Mouse (Mus musculus): ENCODE results near the gene Ppp2r5d. TPM values are rescaled to one million over a fixed set of nuclear protein-coding genes. Genes with fewer than 3 reads are reported as not detected.
A peak's percentile ranks its signal among the peaks of the same experiment; 100 is the strongest.

The Ppp2r5d gene
- polyA plus RNA-seq, 1 experiment from 2014 or later: 71.7 TPM

- H3K4me2 ChIP-seq (ENCODE audit: low read depth, low read length): no peak overlapping the region
- no peak for ATAC-seq (ENCODE audit: insufficient read depth, low FRiP score)
Measured at GRCm38 (mm10) chr17:46742986-46743385, 38.1 kb upstream of the Ppp2r5d start.

GRCm38 (mm10) chr17:46741305-46741704 is 36.4 kb upstream of the Ppp2r5d start:
- H3K4me3 ChIP-seq (replicated peaks; ENCODE audit: low read length): no peak overlapping the region
- no peak for ATAC-seq (ENCODE audit: insufficient read depth, low FRiP score)
- 0 out of 2 replicates have a peak, but pooled peaks cover 4% of the 10 kb centered on the region for H3K36me3 ChIP-seq (ENCODE audit: control insufficient read depth, insufficient read depth, low read length)
- no peak overlapping the region for H3K4me2 ChIP-seq (ENCODE audit: low read depth, low read length)
- no peaks in the 10 kb centered on the region for H3K9me3 ChIP-seq (replicated peaks; ENCODE audit: control insufficient read depth, low read length)
- no peaks in the 10 kb centered on the region for H3K27me3 ChIP-seq (ENCODE audit: control insufficient read depth, insufficient read depth, low read length)
- 93% methylated on average over 6 of the region's 6 CpGs for WGBS
- H3K4me1 ChIP-seq (ENCODE audit: control insufficient read depth, insufficient read depth, low read length): no peaks in the 10 kb centered on the region
- no peak overlapping the region for H3K9ac ChIP-seq (ENCODE audit: low read length)
- H3K27ac ChIP-seq (ENCODE audit: low read length): no peak overlapping the region

More at GRCm38 (mm10) chr17:46742986-46743385, 38.1 kb upstream of the Ppp2r5d start:
- H3K4me1 ChIP-seq (ENCODE audit: control insufficient read depth, insufficient read depth, low read length): no peaks in the 10 kb centered on the region
- 86% methylated on average over 9 of the region's 9 CpGs for WGBS
- H3K4me3 ChIP-seq (replicated peaks; ENCODE audit: low read length): no peak overlapping the region
- H3K9ac ChIP-seq (ENCODE audit: low read length): no peak overlapping the region
- H3K9me3 ChIP-seq (replicated peaks; ENCODE audit: control insufficient read depth, low read length): no peaks in the 10 kb centered on the region
- no peaks in the 10 kb centered on the region for H3K27me3 ChIP-seq (ENCODE audit: control insufficient read depth, insufficient read depth, low read length)
- H3K36me3 ChIP-seq (ENCODE audit: control insufficient read depth, insufficient read depth, low read length): 0 out of 2 replicates have a peak, but pooled peaks cover 11% of the 10 kb centered on the region
- no peak overlapping the region for H3K27ac ChIP-seq (ENCODE audit: low read length)

- Histone ChIP-seq H3K36me3 (ENCODE audit: control insufficient read depth, insufficient read depth, low read length) (no peaks in the 10 kb centered on the region), H3K4me1 (ENCODE audit: control insufficient read depth, insufficient read depth, low read length) (no peaks in the 10 kb centered on the region), H3K4me3 (replicated peaks; ENCODE audit: low read length) (no peak overlapping the region), H3K9me3 (replicated peaks; ENCODE audit: control insufficient read depth, low read length) (no peaks in the 10 kb centered on the region), H3K27me3 (ENCODE audit: control insufficient read depth, insufficient read depth, low read length) (no peaks in the 10 kb centered on the region), H3K27ac (ENCODE audit: low read length) (no peak overlapping the region), H3K9ac (ENCODE audit: low read length) (no peak overlapping the region), H3K4me2 (ENCODE audit: low read depth, low read length) (no peak overlapping the region)
- no peak for ATAC-seq (ENCODE audit: insufficient read depth, low FRiP score)
- 58% methylated on average over 10 of the region's 10 CpGs for WGBS
Measured at GRCm38 (mm10) chr17:46736160-46736559, 31.2 kb upstream of the Ppp2r5d start.

GRCm38 (mm10) chr17:46735287-46735686 is 30.4 kb upstream of the Ppp2r5d start:
- H3K4me1 ChIP-seq (ENCODE audit: control insufficient read depth, insufficient read depth, low read length): no peaks in the 10 kb centered on the region
- no peak overlapping the region for H3K4me2 ChIP-seq (ENCODE audit: low read depth, low read length)
- H3K4me3 ChIP-seq (replicated peaks; ENCODE audit: low read length): no peak overlapping the region
- WGBS: 86% methylated on average over 7 of the region's 7 CpGs
- no peak for ATAC-seq (ENCODE audit: insufficient read depth, low FRiP score)
- no peaks in the 10 kb centered on the region for H3K27me3 ChIP-seq (ENCODE audit: control insufficient read depth, insufficient read depth, low read length)
- no peaks in the 10 kb centered on the region for H3K9me3 ChIP-seq (replicated peaks; ENCODE audit: control insufficient read depth, low read length)
- H3K27ac ChIP-seq (ENCODE audit: low read length): no peak overlapping the region
- H3K9ac ChIP-seq (ENCODE audit: low read length): no peak overlapping the region
- no peaks in the 10 kb centered on the region for H3K36me3 ChIP-seq (ENCODE audit: control insufficient read depth, insufficient read depth, low read length)

- Histone ChIP-seq H3K36me3 (ENCODE audit: control insufficient read depth, insufficient read depth, low read length) (no peaks in the 10 kb centered on the region), H3K4me1 (ENCODE audit: control insufficient read depth, insufficient read depth, low read length) (no peaks in the 10 kb centered on the region), H3K4me2 (ENCODE audit: low read depth, low read length) (no peak overlapping the region), H3K27me3 (ENCODE audit: control insufficient read depth, insufficient read depth, low read length) (no peaks in the 10 kb centered on the region), H3K4me3 (replicated peaks; ENCODE audit: low read length) (no peak overlapping the region), H3K9ac (ENCODE audit: low read length) (no peak overlapping the region), H3K27ac (ENCODE audit: low read length) (no peak overlapping the region), H3K9me3 (replicated peaks; ENCODE audit: control insufficient read depth, low read length) (no peaks in the 10 kb centered on the region)
- no peak for ATAC-seq (ENCODE audit: insufficient read depth, low FRiP score)
- WGBS: 96% methylated on average over 3 of the region's 3 CpGs
Measured at GRCm38 (mm10) chr17:46734055-46734454, 29.1 kb upstream of the Ppp2r5d start.

GRCm38 (mm10) chr17:46728904-46729318 is 24.0 kb upstream of the Ppp2r5d start, which contains the start of gene Gnmt:
Gene Gnmt, minus strand, starts transcription at chr17:46729168.
- H3K27ac ChIP-seq (ENCODE audit: low read length): no peak within 1 kb of the TSS
- H3K4me2 ChIP-seq (ENCODE audit: low read depth, low read length): peak within 1 kb of the TSS; percentile 52
- ATAC-seq (ENCODE audit: insufficient read depth, low FRiP score): peak; percentile 77
- no peaks in the 10 kb centered on the region for H3K9me3 ChIP-seq (replicated peaks; ENCODE audit: control insufficient read depth, low read length)
- peak within 1 kb of the TSS; percentile 20 for H3K9ac ChIP-seq (ENCODE audit: low read length)
- no peaks in the 10 kb centered on the region for H3K4me1 ChIP-seq (ENCODE audit: control insufficient read depth, insufficient read depth, low read length)
- no peaks in the 10 kb centered on the region for H3K27me3 ChIP-seq (ENCODE audit: control insufficient read depth, insufficient read depth, low read length)
- no peaks in the 10 kb centered on the region; the same call in 1 of the 2 replicates for H3K36me3 ChIP-seq (ENCODE audit: control insufficient read depth, insufficient read depth, low read length)
- WGBS: 10% methylated on average over 24 of the region's 24 CpGs
- H3K4me3 ChIP-seq (replicated peaks; ENCODE audit: low read length): peak within 1 kb of the TSS; percentile 29

- Histone ChIP-seq H3K27me3 (ENCODE audit: control insufficient read depth, insufficient read depth, low read length) (no peaks in the 10 kb centered on the region), H3K4me1 (ENCODE audit: control insufficient read depth, insufficient read depth, low read length) (no peaks in the 10 kb centered on the region), H3K4me2 (ENCODE audit: low read depth, low read length) (peak overlapping the region; percentile 52), H3K9me3 (replicated peaks; ENCODE audit: control insufficient read depth, low read length) (no peaks in the 10 kb centered on the region), H3K36me3 (ENCODE audit: control insufficient read depth, insufficient read depth, low read length) (no peaks in the 10 kb centered on the region; the same call in 1 of the 2 replicates), H3K4me3 (replicated peaks; ENCODE audit: low read length) (peak overlapping the region; percentile 29), H3K27ac (ENCODE audit: low read length) (no peak overlapping the region), H3K9ac (ENCODE audit: low read length) (peak overlapping the region; percentile 20; the same call in 1 of the 2 replicates)
- WGBS: 45% methylated on average over 11 of the region's 11 CpGs
- ATAC-seq (ENCODE audit: insufficient read depth, low FRiP score): no peak
Measured at GRCm38 (mm10) chr17:46728496-46728895, 23.6 kb upstream of the Ppp2r5d start.

- WGBS: 37% methylated on average over 6 of the region's 6 CpGs
- H3K4me1 ChIP-seq (ENCODE audit: control insufficient read depth, insufficient read depth, low read length): no peaks in the 10 kb centered on the region
- H3K9me3 ChIP-seq (replicated peaks; ENCODE audit: control insufficient read depth, low read length): no peaks in the 10 kb centered on the region
- no peak overlapping the region for H3K27ac ChIP-seq (ENCODE audit: low read length)
- no peak overlapping the region for H3K4me2 ChIP-seq (ENCODE audit: low read depth, low read length)
- H3K36me3 ChIP-seq (ENCODE audit: control insufficient read depth, insufficient read depth, low read length): no peaks in the 10 kb centered on the region; the same call in 1 of the 2 replicates
- no peak overlapping the region for H3K9ac ChIP-seq (ENCODE audit: low read length)
- H3K4me3 ChIP-seq (replicated peaks; ENCODE audit: low read length): no peak overlapping the region
- no peaks in the 10 kb centered on the region for H3K27me3 ChIP-seq (ENCODE audit: control insufficient read depth, insufficient read depth, low read length)
- no peak for ATAC-seq (ENCODE audit: insufficient read depth, low FRiP score)
Measured at GRCm38 (mm10) chr17:46728021-46728420, 23.1 kb upstream of the Ppp2r5d start.

- no peak overlapping the region for H3K9ac ChIP-seq (ENCODE audit: low read length)
- ATAC-seq (ENCODE audit: insufficient read depth, low FRiP score): no peak
- WGBS: 87% methylated on average over 11 of the region's 11 CpGs
- no peaks in the 10 kb centered on the region for H3K9me3 ChIP-seq (replicated peaks; ENCODE audit: control insufficient read depth, low read length)
- no peaks in the 10 kb centered on the region for H3K4me1 ChIP-seq (ENCODE audit: control insufficient read depth, insufficient read depth, low read length)
- no peak overlapping the region for H3K4me2 ChIP-seq (ENCODE audit: low read depth, low read length)
- no peak overlapping the region for H3K4me3 ChIP-seq (replicated peaks; ENCODE audit: low read length)
- H3K27me3 ChIP-seq (ENCODE audit: control insufficient read depth, insufficient read depth, low read length): no peaks in the 10 kb centered on the region
- peaks cover 2% of the 10 kb centered on the region; the same call in 1 of the 2 replicates for H3K36me3 ChIP-seq (ENCODE audit: control insufficient read depth, insufficient read depth, low read length)
- no peak overlapping the region for H3K27ac ChIP-seq (ENCODE audit: low read length)
Measured at GRCm38 (mm10) chr17:46727271-46727670, 22.4 kb upstream of the Ppp2r5d start.
